Mouse (Mus musculus) intestine, embryonic 16.5 days (tissue): ENCODE measurements around the gene Rabif. TPM values are rescaled to one million over a fixed set of nuclear protein-coding genes. Genes with fewer than 3 reads are reported as not detected.
A peak's percentile ranks its signal among the peaks of the same experiment; 100 is the strongest.
"Not testable (repeated sequence)": the region's sequence is repeated elsewhere in the genome, so short reads cannot be mapped to it uniquely, and the experiment has no call there.

Experiments
- ATAC-seq: fragments of 200-750 bp; cut with Nextera tagmentation; 2 replicates; pipeline ENCODE4 v1.8.0; 2017; ENCODE audit warnings: moderate TSS enrichment, moderate library complexity
- H3K27ac ChIP-seq: fragments of 300-500 bp; sonication (generic); 2 replicates; pipeline ENCODE4 v1.5.1; 2014; ENCODE audit warnings: mild to moderate bottlenecking, low read length
- H3K27me3 ChIP-seq: fragments of 300-500 bp; sonication (generic); replicated peaks from 2 replicates; pipeline ENCODE4 v1.6.1; 2014; ENCODE audit warnings: low read length, control low read depth, mixed read lengths; ENCODE audit not compliant: control insufficient read depth, insufficient read depth
- H3K36me3 ChIP-seq: fragments of 300-500 bp; sonication (generic); 2 replicates; pipeline ENCODE4 v1.6.1; 2014; ENCODE audit warnings: low read length, control low read depth; ENCODE audit not compliant: control insufficient read depth, insufficient read depth
- H3K4me1 ChIP-seq: fragments of 300-500 bp; sonication (generic); 2 replicates; pipeline ENCODE4 v1.6.1; 2014; ENCODE audit warnings: low read length, control low read depth, mixed read lengths; ENCODE audit not compliant: control insufficient read depth, insufficient read depth
- H3K4me2 ChIP-seq: fragments of 300-500 bp; sonication (generic); 2 replicates; pipeline ENCODE4 v1.6.1; 2014; ENCODE audit warnings: low read depth, low read length, control low read depth
- H3K4me3 ChIP-seq: fragments of 300-500 bp; sonication (generic); 2 replicates; pipeline ENCODE4 v1.5.1; 2014; ENCODE audit warnings: mild to moderate bottlenecking, low read length
- H3K9ac ChIP-seq: fragments of 300-500 bp; sonication (generic); 2 replicates; pipeline ENCODE4 v1.6.1; 2014; ENCODE audit warnings: low read depth, low read length
- H3K9me3 ChIP-seq: fragments of 300-500 bp; sonication (generic); 2 replicates; pipeline ENCODE4 v1.6.1; 2016; ENCODE audit warnings: low read length, control low read depth; ENCODE audit not compliant: control insufficient read depth
- WGBS: fragments of 180-500 bp; shearing (Covaris S2); extraction: QIAGEN DNeasy Blood & Tissue Kit; methylation state at CpG from one replicate; pipeline ENCODE4 v1.1.7; 2014; 5-methylcytosine and 5-hydroxymethylcytosine counted together
- polyA plus RNA-seq: library from polyadenylated mRNA; unstranded; fragments of >200 nt; fragmentation: Nextera tagmentation; extraction: Ambion mirVana; gene quantifications from 2 replicates; pipeline ENCODE4 v1.2.1, GENCODE M21; 2015

The Rabif gene
- 37.6 and 41.2 TPM in 2 replicates for polyA plus RNA-seq

DNA sequence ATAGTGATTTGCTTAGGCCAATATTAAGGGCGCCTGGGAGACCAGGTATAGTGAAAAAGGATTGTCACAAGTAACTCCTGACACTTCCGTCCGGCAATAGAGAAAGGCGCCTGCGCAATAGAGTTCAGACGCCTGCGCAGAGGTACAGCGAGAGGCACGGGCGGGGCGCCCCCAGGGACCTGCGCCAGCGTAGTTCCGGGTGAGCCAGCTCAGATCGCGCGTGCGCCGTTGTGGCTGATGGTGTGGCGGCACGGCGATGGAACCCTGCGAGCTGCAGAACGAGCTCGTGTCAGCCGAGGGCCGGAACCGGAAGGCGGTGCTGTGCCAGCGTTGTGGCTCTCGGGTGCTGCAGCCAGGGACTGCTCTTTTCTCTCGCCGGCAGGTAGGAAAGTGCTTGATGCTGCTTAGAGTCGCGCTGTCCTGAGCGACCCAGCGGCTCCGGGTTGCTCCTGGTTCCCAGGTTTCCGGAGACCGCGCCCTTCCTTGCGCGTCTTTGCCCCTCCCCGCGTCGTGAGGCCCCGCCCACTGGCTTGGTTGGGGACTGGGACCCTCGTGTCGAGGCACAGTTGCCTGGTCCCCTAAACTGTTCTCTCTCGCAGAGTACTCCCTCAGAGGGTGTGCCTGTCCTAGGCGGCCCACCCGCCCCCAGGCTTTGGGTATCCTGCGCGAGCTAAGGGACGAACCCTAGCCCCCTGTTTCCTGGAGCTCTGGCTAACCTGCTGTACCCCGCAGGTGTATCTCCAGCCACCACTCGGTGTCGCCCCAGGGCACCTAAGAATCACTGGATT, at the start of gene Rabif:
Gene Rabif, plus strand, starts transcription at position 221 of the 788 bp plus-strand sequence.
- peak within 1 kb of the TSS; percentile 83 for H3K9ac ChIP-seq
- no peaks in the 10 kb centered on the region for H3K9me3 ChIP-seq
- WGBS = under 1% methylated on average over 58 of the region's 58 CpGs
- peak; percentile 99 for ATAC-seq
- H3K27ac ChIP-seq = peak within 1 kb of the TSS; percentile 97
- no peaks in the 10 kb centered on the region for H3K27me3 ChIP-seq
- H3K4me1 ChIP-seq = peaks cover 7% of the 10 kb centered on the region; the same call in 1 of the 2 replicates
- no peaks in the 10 kb centered on the region for H3K36me3 ChIP-seq
- peak within 1 kb of the TSS; percentile 77 for H3K4me2 ChIP-seq
- H3K4me3 ChIP-seq = peak within 1 kb of the TSS; percentile 64

DNA sequence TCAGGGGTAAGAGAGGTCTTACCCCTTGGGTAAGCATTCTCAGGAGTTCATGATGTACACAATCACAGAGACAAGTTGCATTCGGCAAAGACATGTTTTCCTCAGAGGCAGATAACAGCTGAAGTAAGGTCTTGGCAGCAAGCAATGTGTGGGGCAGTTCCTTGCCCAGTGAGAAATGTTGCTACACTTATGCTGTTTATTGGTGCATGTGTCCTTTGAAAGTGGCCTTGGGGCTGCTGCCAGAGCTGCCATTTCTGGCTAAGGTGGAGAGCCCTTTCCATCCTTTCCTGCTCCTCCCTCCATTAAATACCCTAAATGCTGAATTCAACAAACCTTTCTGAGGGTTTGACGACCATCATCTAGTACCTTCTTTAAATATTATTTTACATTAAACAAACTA, 49.0 kb upstream of the Rabif start:
- WGBS = 77% methylated on average over 2 of the region's 2 CpGs
- Histone ChIP-seq H3K36me3 (no peaks in the 10 kb centered on the region), H3K9me3 (no peaks in the 10 kb centered on the region)

GRCm38 (mm10) chr1:134448537-134448936, 45.9 kb upstream of the Rabif start:
- not testable (repeated sequence) for ATAC-seq, H3K27me3 ChIP-seq, H3K4me1 ChIP-seq, H3K4me3 ChIP-seq, H3K36me3 ChIP-seq, H3K9me3 ChIP-seq, H3K9ac ChIP-seq, H3K27ac ChIP-seq, H3K4me2 ChIP-seq
- 75% methylated on average over 3 of the region's 3 CpGs for WGBS

More for the DNA sequence above, 49.0 kb upstream of the Rabif start:
- Histone ChIP-seq H3K27me3 (no peaks in the 10 kb centered on the region), H3K4me1 (no peaks in the 10 kb centered on the region), H3K27ac (no peak overlapping the region), H3K4me2 (no peak overlapping the region), H3K4me3 (no peak overlapping the region), H3K9ac (no peak overlapping the region)
- no peak for ATAC-seq

GRCm38 (mm10) chr1:134450201-134450600, 44.2 kb upstream of the Rabif start:
- WGBS = 86% methylated on average over 4 of the region's 4 CpGs
- Histone ChIP-seq H3K9ac (no peak overlapping the region), H3K9me3 (no peaks in the 10 kb centered on the region), H3K4me1 (no peaks in the 10 kb centered on the region), H3K4me3 (no peak overlapping the region), H3K4me2 (no peak overlapping the region), H3K36me3 (no peaks in the 10 kb centered on the region), H3K27ac (no peak overlapping the region), H3K27me3 (no peaks in the 10 kb centered on the region)
- no peak for ATAC-seq

GRCm38 (mm10) chr1:134450986-134451385, 43.5 kb upstream of the Rabif start:
- ATAC-seq = no peak
- Histone ChIP-seq H3K27ac (no peak overlapping the region), H3K4me3 (no peak overlapping the region), H3K4me1 (peaks cover under 1% of the 10 kb centered on the region; the same call in 1 of the 2 replicates), H3K4me2 (no peak overlapping the region), H3K9me3 (no peaks in the 10 kb centered on the region), H3K27me3 (no peaks in the 10 kb centered on the region), H3K9ac (no peak overlapping the region), H3K36me3 (no peaks in the 10 kb centered on the region)
- WGBS = 45% methylated on average over 3 of the region's 3 CpGs

DNA sequence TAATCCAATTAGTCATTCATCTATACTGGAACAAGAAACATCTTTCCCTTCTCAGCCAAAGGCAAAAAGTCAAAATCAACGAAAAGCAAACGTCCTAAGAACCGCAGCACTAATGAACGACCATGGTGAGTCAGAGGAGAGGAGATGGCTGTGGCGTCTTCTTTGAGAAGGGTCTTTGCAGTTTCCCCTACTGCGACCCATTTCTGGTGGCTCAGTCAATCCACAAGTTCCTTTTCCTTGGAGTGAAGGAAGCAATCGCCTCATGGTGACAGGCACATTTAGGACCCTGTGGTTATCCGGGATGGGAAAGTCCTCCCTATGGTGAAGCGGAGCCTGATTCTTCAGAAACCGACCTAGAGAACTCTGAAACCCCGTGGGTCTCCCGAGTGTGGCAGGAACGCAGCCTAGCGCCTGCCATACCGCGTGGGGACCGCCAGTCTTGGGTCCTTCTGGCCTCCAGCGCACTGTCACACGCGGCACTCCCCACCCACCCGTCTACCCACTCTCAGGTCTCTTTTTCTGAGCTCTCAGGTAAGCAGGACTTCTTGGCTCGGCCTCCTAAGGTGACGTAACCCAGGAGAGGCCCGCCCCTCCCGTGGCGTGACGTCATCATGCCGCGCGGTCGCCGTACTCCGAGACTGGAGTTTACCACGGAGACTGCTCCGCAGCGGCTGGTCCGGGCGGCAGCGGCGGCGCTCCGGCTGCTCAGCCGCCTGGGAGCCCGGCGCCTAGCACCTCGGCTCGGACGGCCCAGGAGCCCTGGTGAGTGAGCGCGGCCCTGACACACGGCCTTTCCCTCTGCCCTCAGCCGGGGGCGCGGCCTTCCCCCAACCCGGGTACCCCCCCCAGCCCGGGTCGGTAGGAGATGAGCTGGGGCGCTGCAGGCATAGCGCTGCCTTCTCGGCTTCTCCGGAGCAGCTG, 39.3 kb upstream of the Rabif start, which contains the start of gene Klhl12:
Gene Klhl12, plus strand, starts transcription at position 628 of the 921 bp plus-strand sequence.
- peak within 1 kb of the TSS; percentile 99 for H3K4me3 ChIP-seq
- H3K9me3 ChIP-seq = no peaks in the 10 kb centered on the region
- H3K27ac ChIP-seq = peak within 1 kb of the TSS; percentile 74
- H3K36me3 ChIP-seq = no peaks in the 10 kb centered on the region
- no peaks in the 10 kb centered on the region for H3K27me3 ChIP-seq
- WGBS = under 1% methylated on average over 61 of the region's 61 CpGs
- ATAC-seq = peak; percentile 99
- H3K4me1 ChIP-seq = peaks cover 5% of the 10 kb centered on the region; the same call in 1 of the 2 replicates
- peak within 1 kb of the TSS; percentile 98 for H3K9ac ChIP-seq
- H3K4me2 ChIP-seq = peak within 1 kb of the TSS; percentile 75

GRCm38 (mm10) chr1:134456060-134456459, 38.4 kb upstream of the Rabif start:
- Histone ChIP-seq H3K27ac (no peak overlapping the region), H3K9ac (peak overlapping the region; percentile 98), H3K36me3 (no peaks in the 10 kb centered on the region), H3K4me2 (peak overlapping the region; percentile 75), H3K4me1 (peaks cover 5% of the 10 kb centered on the region; the same call in 1 of the 2 replicates), H3K27me3 (no peaks in the 10 kb centered on the region), H3K4me3 (peak overlapping the region; percentile 99), H3K9me3 (no peaks in the 10 kb centered on the region)
- no peak for ATAC-seq
- WGBS = 13% methylated on average over 5 of the region's 5 CpGs

- Histone ChIP-seq H3K27ac (no peak overlapping the region), H3K9me3 (no peaks in the 10 kb centered on the region), H3K36me3 (no peaks in the 10 kb centered on the region), H3K4me2 (no peak overlapping the region), H3K9ac (no peak overlapping the region), H3K27me3 (no peaks in the 10 kb centered on the region), H3K4me3 (no peak overlapping the region), H3K4me1 (peaks cover 5% of the 10 kb centered on the region; the same call in 1 of the 2 replicates)
- no peak for ATAC-seq
- WGBS = 87% methylated on average over 7 of the region's 7 CpGs
Observed at GRCm38 (mm10) chr1:134458139-134458727, 36.2 kb upstream of the Rabif start.
